Mouse (Mus musculus): Measurements from ENCODE around the gene Pde4d. TPM values are rescaled to one million over a fixed set of nuclear protein-coding genes. Genes with fewer than 3 reads are reported as not detected.

Gene Pde4d
- total RNA-seq, 2 experiments from 2014 or later = 37.4 to 43.6 TPM

DNA sequence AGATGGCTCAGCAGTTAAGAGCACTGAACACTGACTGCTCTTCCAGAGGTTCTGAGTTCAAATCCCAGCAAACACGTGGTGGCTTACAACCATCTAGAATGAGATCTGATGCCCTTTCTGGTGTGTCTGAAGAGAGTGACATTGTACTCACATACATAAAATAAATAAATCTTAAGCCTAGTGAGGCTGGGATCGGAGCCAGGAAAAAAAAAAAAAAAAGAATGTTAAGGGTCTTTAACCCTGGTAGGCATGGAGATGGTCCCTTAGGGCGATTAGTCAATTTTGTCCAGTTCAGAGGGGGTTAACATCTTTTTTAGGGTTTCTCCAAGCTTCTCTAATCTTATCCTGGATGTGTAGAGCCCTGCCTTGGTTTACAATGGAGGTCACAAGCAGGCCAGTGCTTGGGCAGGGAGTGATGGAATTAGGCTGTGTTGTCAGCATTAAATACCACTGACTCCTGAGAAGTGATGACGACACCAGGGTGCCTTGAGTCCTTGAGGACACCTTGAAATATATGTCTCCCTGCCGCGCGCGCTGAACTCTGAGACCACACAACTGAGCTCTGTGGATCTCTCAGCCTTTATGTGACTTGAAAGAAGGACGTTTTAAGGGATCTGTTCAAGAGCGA lies 1181.8 kb downstream of the Pde4d start:
- intact Hi-C loops (cut with DNase I) = no loop called here

DNA sequence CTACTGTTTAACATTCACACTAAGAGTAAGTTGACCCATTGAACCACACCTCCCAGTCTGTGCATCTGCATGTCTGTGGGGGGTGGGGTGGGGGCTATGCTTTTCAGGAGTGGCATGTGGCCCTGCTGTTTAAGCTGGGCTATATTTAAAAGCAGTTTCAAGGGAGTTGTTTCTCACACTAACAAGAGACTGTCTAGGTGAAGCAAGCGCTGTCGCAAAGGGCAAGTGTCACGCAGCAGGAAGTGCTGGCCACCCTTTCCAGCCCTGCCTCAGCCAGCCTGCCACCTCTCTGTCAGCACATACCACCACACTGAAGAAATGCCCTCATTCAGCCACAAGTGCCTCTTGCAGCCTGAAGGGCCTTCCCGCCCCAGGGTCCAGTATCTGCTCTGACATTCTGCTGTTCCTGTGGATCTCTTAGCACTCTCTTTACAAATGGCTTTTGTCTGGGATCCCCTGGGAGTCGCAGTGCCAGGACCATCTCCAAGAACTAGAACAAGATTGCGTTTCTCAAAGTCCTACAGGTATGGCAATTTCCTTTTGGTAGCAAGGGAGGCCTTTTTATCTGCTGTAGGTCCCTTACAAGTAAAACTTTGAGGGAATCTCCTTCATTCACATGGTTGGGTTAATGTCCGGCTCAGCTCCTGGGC lies 1182.8 kb downstream of the Pde4d start:
- intact Hi-C loops (cut with DNase I) = no loop called here
- DNase-seq = no peak

More for the DNA sequence above, 1181.8 kb downstream of the Pde4d start:
- no peak for DNase-seq

DNA sequence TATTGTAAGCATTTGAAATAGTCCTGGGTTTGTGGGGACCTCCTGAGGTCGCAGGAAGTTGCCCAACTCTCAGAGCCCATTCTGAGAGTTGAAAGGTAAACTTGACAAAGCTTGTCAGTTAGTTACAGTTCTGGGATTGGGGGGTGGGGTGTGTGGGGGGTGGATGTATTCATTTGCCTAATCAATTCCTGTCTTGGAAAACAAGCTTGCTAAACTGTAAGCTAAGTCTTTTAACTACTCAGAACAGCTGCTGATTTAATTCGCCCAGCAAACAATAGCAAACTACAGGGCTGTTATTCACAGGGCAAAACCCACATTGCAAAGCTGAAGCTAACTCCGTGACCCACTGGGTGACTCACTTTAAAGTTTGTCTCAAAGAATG lies 1183.3 kb downstream of the Pde4d start:
- intact Hi-C loops (cut with DNase I) = no loop called here

DNA sequence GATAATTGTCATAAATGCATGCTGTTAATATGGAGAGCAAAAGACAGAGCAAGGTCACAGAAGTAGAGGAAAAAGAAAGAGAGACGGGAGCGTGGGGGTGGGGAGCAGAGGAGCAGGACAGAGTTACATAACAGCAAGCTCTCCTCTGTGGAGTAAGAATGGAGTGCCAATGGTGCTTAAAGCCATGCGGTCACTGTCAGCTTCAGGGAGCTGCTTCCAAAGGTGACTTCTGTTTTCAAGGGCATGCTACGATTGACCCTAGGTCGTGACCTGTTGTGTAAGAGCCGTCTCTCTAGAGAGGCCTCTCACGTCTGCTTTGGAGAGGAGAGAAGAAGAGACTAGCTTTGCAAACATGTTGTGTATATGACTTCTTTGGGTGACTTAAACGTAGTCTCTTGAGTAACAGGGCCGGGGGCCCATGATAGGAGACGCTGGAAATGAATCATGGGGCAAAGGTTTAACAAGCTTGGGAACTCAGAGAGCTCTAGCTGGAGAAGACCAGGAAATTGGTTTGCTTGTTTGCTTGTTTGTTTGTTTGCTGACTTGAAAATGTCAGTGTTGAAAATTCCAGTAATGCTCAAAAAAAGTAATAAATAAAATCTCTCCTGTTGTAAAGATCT lies 1186.3 kb downstream of the Pde4d start:
- intact Hi-C loops (cut with DNase I) = no loop called here
- DNase-seq = no peak

More for the DNA sequence above, 1183.3 kb downstream of the Pde4d start:
- no peak for DNase-seq

- intact Hi-C loops (cut with DNase I) = no loop called here
- no peak for DNase-seq
These were observed 1188.5 kb downstream of the Pde4d start for GRCm38 (mm10) chr13:109638273-109638672.

GRCm38 (mm10) chr13:109639286-109639685 lies 1189.5 kb downstream of the Pde4d start:
- no peak for DNase-seq
- intact Hi-C loops (cut with DNase I) = no loop called here

GRCm38 (mm10) chr13:109641562-109641961 lies 1191.8 kb downstream of the Pde4d start:
- intact Hi-C loops (cut with DNase I) = no loop called here
- DNase-seq = no peak

DNA sequence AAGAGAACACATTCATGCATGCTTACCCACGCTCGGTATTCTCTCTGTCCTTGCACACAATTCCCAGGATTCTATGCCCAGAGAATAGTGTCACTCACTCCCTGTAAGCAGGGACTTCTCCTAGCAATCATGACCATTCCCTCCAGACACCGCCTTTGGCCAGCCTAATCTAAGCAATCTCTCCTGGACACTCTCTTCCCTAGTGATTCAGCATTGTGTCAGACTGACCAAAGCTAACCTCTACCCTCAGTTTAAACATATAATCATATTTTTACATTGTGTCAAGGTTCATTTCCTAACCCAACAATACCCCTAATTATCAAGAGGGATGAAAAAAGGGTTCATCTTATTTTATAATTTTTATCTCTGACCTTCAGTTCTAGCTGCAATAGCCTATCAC lies 1193.7 kb downstream of the Pde4d start:
- no peak for DNase-seq
- intact Hi-C loops (cut with DNase I) = no loop called here

DNA sequence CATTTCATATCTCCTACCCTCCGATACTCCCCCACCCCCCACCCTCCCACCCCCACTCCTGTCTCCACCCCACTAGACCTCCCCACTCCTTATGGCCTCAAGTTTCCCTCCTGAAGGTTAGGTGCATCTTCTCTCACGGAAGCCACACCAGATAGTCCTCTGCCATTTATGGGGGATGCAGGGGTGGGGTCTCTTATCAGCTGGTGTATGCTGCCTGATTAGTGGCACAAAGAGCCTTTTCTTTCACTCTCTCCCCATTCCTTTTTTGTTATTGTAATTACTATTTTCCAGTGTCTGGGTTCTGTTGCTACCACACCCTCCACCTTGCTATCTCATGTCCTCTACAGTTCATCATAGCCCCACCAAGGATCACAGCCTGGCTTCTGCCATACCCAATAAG lies 1194.3 kb downstream of the Pde4d start:
- intact Hi-C loops (cut with DNase I) = no loop called here
- no peak for DNase-seq

GRCm38 (mm10) chr13:109645284-109645909 lies 1195.6 kb downstream of the Pde4d start:
- intact Hi-C loops (cut with DNase I) = no loop called here
- no peak for DNase-seq

DNA sequence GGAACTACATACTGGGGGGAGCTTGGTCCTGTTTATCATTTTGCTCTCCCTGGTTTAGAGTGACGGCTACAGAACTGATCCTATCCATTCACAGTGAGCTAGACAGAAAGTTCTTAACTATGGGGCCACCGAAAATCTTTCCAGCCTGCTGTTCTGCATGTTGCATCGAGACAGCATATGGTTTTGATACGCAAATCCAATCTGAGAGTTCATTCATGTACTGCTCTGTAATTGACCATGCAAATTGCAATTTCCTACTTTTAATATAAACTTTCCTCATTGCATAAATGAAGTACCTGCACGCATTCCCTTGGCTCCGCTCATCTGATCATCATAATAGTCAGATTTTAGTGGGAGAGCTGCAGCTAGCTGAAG lies 1196.1 kb downstream of the Pde4d start:
- no peak for DNase-seq
- intact Hi-C loops (cut with DNase I) = no loop called here

DNA sequence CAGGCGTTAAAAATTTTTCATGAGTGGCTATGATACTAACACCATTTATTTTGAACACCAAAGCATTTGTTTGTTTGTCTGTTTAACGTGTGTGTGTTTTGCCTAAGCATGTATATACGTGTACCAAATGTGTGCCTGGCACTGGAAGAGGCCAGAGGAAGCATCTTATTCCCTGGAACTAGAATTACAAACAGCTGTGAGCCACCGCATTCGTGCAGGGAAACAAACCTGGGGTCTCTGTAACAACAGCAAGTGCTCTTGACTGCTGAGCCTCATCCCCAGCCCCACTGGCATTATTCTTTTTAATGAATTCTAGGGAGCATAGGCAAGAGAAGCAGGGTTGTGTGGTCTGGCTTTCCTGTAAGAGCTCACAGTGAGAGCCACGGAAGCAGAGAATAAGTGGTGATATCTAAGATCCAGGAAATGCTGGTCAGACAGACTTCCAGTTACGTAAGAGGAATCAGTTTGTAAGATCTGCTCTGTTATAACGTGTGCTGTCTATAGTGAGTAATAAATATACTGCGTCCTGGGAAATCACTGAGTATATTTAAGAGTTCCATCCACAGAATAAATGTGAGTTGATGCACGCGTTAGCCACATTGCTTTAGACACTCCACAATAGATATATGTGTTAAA lies 1197.0 kb downstream of the Pde4d start:
- intact Hi-C loops (cut with DNase I) = no loop called here
- DNase-seq = no peak

DNA sequence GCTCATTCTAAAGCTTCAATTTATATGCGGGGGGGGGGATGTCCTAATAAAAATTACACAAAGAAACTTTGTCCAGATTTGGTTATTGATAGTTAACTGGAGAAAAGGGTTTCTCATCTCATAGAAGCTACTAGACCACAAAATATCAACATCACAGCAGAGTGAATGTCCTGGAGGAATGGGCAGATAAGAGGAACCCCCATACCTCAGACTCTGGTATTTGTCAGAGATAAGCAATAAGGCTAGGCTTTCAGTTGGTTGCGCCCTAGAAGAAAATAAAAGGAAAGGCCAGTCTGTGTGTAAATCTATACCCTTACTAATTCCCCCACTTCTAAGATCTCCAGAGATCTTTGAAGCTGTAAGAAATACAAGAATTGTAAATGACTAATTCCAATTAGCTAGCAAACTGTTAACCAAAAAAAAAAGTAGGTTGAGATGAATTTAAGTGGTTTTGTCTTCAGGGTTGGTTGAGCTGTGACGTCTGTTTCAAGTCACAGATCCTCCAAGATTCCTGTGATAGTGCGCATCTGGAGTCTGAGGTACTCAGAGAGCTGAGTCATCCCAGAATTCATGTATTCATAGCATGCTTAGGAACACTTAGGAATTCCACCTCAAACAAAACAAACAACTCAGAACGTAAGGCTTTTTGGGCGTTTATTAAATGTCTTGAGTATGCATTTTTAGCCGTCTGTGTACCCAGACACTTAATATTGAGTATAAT lies 1197.9 kb downstream of the Pde4d start:
- intact Hi-C loops (cut with DNase I) = no loop called here
- no peak for DNase-seq

GRCm38 (mm10) chr13:109648311-109648710 lies 1198.6 kb downstream of the Pde4d start:
- intact Hi-C loops (cut with DNase I) = no loop called here
- no peak for DNase-seq

GRCm38 (mm10) chr13:109651790-109652605 lies 1202.2 kb downstream of the Pde4d start:
- intact Hi-C loops (cut with DNase I) = no loop called here
- no peak for DNase-seq

DNA sequence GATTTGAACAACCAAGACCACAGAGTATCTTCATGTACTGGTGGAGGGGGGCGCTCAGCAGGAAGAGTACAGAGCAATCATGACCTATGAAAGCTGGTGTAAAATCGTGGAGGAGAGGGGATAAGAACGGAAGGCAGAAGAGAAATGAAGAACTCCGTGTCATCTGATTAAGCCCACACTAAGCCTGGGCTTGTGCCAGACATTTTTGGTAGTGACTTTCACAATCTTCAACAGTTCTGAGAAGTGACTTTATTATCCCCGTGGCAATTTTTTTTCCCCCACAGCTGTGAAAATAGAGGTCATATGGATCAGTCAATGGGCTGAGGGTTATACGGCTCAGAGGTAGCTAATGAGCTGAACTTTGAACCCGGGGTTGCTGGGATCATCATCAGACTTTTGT lies 1202.9 kb downstream of the Pde4d start:
- no peak for DNase-seq
- intact Hi-C loops (cut with DNase I) = no loop called here

GRCm38 (mm10) chr13:109655390-109655789 lies 1205.6 kb downstream of the Pde4d start:
- DNase-seq = no peak
- intact Hi-C loops (cut with DNase I) = no loop called here

GRCm38 (mm10) chr13:109659103-109659502 lies 1209.4 kb downstream of the Pde4d start:
- intact Hi-C loops (cut with DNase I) = no loop called here
- no peak for DNase-seq

- intact Hi-C loops (cut with DNase I) = no loop called here
- DNase-seq = no peak
These were observed 1211.6 kb downstream of the Pde4d start for GRCm38 (mm10) chr13:109661345-109661744.

DNA sequence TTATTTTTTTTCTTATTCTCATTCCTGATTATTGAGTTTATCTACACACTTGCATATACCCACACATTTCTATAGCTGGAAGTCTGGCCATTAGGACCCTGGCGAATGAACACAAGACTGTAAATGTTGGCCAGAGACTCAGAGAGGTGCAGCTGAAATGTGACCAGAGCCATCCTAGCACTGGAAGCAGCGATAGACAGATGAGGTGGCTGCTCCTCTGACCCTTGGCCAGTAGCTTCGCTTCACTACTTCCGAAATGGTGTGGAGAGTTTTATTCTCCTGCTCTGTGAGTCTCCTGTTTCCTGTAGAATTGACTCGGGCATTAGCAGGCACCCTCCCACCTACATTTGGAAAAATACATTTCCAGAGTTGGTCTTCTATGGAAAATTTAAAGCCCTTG lies 1212.4 kb downstream of the Pde4d start:
- no peak for DNase-seq
- intact Hi-C loops (cut with DNase I) = no loop called here

Data from heart, postnatal 36 days (tissue).